Mouse (Mus musculus) lung, embryonic 15.5 days (tissue): ENCODE data around the gene Trappc6a. TPM values are rescaled to one million over a fixed set of nuclear protein-coding genes. Genes with fewer than 3 reads are reported as not detected.

Experiments
- ATAC-seq: fragments of 200-750 bp; cut with Nextera tagmentation; 2 replicates; pipeline ENCODE4 v1.8.0; 2017; ENCODE audit warnings: moderate number of reproducible peaks, borderline replicate concordance; ENCODE audit not compliant: low FRiP score, low TSS enrichment; ENCODE audit errors: extremely low read depth
- H3K27ac ChIP-seq: fragments of 300-500 bp; sonication (generic); 2 replicates; pipeline ENCODE4 v1.5.1; 2015; ENCODE audit warnings: moderate library complexity, mild to moderate bottlenecking, inconsistent platforms
- H3K27me3 ChIP-seq: fragments of 300-500 bp; sonication (generic); 2 replicates; pipeline ENCODE4 v1.6.1; 2015; ENCODE audit warnings: inconsistent platforms
- H3K36me3 ChIP-seq: fragments of 300-500 bp; sonication (generic); 2 replicates; pipeline ENCODE4 v1.6.1; 2015; ENCODE audit warnings: inconsistent platforms
- H3K4me1 ChIP-seq: fragments of 300-500 bp; sonication (generic); 2 replicates; pipeline ENCODE4 v1.6.1; 2015; ENCODE audit warnings: inconsistent platforms
- H3K4me2 ChIP-seq: fragments of 300-500 bp; sonication (generic); 2 replicates; pipeline ENCODE4 v1.6.1; 2015; ENCODE audit warnings: inconsistent platforms, mild to moderate bottlenecking, moderate library complexity
- H3K4me3 ChIP-seq: fragments of 300-500 bp; sonication (generic); 2 replicates; pipeline ENCODE4 v1.5.1; 2015; ENCODE audit warnings: mild to moderate bottlenecking, inconsistent platforms
- H3K9ac ChIP-seq: fragments of 300-500 bp; sonication (generic); 2 replicates; pipeline ENCODE4 v1.6.1; 2015; ENCODE audit warnings: inconsistent platforms
- H3K9me3 ChIP-seq: fragments of 300-500 bp; sonication (generic); 2 replicates; pipeline ENCODE4 v1.6.1; 2016; ENCODE audit warnings: inconsistent platforms
- WGBS: fragments of 180-500 bp; shearing (Covaris S2); methylation state at CpG from one replicate; pipeline ENCODE4 v1.1.7; 2015; 5-methylcytosine and 5-hydroxymethylcytosine counted together
- polyA plus RNA-seq: library from polyadenylated mRNA; unstranded; fragments of >200 nt; fragmentation: Nextera tagmentation; extraction: Ambion mirVana; gene quantifications from 2 replicates; pipeline ENCODE4 v1.2.1, GENCODE M21; 2015

The Trappc6a gene
- polyA plus RNA-seq, 1 experiment from 2014 or later, result 97.8 TPM

DNA sequence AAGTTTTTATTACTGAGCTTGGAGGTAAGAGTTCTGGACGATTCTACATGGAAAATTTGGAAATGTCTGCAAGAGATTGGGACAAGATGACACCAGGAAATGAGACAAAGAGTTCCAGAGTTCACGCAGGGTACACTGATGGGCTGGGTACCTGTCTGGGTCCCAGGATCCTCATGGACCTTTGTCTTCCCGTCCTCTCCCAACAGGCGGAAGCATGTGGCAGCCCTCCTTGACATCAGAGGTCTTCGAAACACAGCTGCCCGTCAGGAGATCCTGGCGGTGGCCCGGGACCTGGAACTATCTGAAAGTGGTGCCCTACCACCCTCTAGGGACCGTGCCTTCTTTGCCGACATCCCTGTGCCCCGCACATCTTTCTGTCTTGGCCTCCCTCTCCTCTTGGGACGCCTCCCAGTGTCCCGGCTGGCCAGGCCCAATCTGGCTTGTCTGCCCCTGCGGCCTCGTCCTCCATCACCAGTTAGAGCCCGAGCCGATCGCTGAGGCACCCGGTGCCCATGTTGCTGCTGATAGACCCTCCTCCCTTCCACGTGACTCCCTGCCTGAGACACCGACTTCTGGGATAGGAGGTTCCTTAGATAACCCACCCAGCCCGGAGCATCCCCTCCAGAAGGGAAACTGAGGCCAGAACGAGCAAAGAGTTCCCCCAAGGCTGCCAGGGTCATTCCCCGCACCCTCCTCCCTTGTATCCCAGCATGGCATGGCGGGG, 13.3 kb upstream of the Trappc6a start:
- H3K4me3 ChIP-seq, result no peak overlapping the region
- H3K36me3 ChIP-seq, result no peaks in the 10 kb centered on the region
- H3K9ac ChIP-seq, result no peak overlapping the region
- H3K9me3 ChIP-seq, result no peaks in the 10 kb centered on the region
- WGBS, result 72% methylated on average over 23 of the region's 25 CpGs
- peaks cover 22% of the 10 kb centered on the region for H3K4me1 ChIP-seq
- no peak overlapping the region for H3K27ac ChIP-seq
- H3K27me3 ChIP-seq, result peaks cover 32% of the 10 kb centered on the region
- ATAC-seq, result no peak
- H3K4me2 ChIP-seq, result no peak overlapping the region

DNA sequence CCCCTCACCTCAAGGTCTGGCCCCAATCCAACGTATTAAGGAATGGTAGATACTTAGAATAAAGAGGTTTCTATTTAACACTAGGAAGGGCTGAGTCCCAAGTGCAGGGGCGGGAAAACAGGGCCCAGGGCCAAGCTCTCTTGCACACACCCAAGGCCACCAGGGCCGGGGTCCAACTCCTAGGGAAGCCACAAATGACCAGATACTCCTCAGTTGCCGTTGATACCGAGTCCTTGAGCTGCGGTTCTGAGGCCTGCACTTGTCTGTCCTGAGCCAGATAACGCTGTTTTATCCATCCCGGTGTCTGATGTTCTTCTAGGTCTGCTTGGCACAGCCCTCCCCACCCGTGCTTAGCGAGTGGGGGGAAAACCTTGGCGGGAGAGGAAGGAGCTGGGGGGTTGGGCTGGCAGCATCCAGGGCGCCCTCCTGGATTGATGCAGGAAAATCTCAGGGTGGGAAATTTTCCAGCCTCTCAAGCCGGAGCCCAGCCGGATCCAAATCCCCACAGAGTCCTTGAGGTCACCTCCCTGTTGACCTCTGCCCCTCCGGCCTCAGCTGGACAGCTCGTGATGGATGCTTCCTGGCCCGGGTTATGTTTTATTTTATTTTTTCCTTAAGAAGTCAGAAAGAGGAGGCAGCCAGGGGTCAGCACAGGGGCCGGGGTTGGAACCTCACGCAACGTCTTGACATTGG, 12.5 kb upstream of the Trappc6a start:
- H3K9ac ChIP-seq, result no peak overlapping the region
- no peak overlapping the region for H3K4me2 ChIP-seq
- peak; percentile 54; the same call in 1 of the 2 replicates for ATAC-seq
- no peaks in the 10 kb centered on the region for H3K36me3 ChIP-seq
- peak overlapping the region; percentile 30; the same call in 1 of the 2 replicates for H3K27ac ChIP-seq
- H3K9me3 ChIP-seq, result no peaks in the 10 kb centered on the region
- peaks cover 22% of the 10 kb centered on the region for H3K4me1 ChIP-seq
- 30% methylated on average over 20 of the region's 20 CpGs for WGBS
- H3K4me3 ChIP-seq, result no peak overlapping the region
- H3K27me3 ChIP-seq, result peaks cover 24% of the 10 kb centered on the region

DNA sequence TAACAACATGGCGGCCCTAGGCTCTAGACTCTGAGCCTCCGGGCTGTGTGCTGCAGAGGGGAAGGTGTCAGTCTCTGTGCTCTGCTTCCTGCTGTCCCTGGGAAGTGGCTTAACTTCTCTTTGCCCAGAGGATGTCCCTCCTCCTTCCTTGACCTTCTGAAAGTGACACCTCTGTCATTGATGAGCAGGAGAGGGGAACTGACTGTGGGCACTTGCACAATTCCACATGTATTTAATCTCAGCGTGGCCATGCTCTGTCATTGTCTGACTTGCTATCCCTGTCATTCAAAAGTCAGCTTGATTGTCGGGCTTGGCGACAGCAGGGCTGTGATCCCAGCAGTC, 12.0 kb upstream of the Trappc6a start:
- Histone ChIP-seq H3K4me1 (peaks cover 22% of the 10 kb centered on the region), H3K36me3 (no peaks in the 10 kb centered on the region), H3K9ac (no peak overlapping the region), H3K9me3 (no peaks in the 10 kb centered on the region), H3K27ac (no peak overlapping the region), H3K4me3 (no peak overlapping the region), H3K4me2 (no peak overlapping the region), H3K27me3 (peaks cover 19% of the 10 kb centered on the region)
- 52% methylated on average over 5 of the region's 5 CpGs for WGBS
- ATAC-seq, result no peak

DNA sequence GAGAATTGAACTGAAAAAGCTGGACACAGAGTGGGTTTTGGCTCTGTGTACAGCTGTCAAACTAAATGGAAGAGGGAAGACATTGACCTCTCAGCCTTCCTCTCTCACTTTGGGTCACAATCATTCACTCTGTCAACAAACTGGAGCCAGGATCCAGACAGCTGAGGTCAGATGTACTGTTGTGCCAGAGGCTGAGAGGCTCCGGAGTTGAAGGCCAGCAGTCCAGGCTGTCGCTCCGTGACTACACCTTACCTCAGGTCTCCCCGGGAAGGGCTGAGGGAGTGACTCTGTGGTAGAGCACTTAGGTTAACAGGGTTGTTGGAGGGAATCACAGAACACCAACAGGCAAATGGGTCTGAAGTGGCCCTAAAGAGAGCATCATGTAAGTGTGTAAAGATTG, 9.9 kb upstream of the Trappc6a start:
- Histone ChIP-seq H3K27me3 (0 out of 2 replicates have a peak, but pooled peaks cover 4% of the 10 kb centered on the region), H3K9ac (no peak overlapping the region), H3K4me3 (no peak overlapping the region), H3K4me1 (peaks cover 14% of the 10 kb centered on the region), H3K9me3 (no peaks in the 10 kb centered on the region), H3K27ac (no peak overlapping the region), H3K4me2 (no peak overlapping the region), H3K36me3 (no peaks in the 10 kb centered on the region)
- ATAC-seq, result no peak
- WGBS, result 35% methylated on average over 4 of the region's 4 CpGs

DNA sequence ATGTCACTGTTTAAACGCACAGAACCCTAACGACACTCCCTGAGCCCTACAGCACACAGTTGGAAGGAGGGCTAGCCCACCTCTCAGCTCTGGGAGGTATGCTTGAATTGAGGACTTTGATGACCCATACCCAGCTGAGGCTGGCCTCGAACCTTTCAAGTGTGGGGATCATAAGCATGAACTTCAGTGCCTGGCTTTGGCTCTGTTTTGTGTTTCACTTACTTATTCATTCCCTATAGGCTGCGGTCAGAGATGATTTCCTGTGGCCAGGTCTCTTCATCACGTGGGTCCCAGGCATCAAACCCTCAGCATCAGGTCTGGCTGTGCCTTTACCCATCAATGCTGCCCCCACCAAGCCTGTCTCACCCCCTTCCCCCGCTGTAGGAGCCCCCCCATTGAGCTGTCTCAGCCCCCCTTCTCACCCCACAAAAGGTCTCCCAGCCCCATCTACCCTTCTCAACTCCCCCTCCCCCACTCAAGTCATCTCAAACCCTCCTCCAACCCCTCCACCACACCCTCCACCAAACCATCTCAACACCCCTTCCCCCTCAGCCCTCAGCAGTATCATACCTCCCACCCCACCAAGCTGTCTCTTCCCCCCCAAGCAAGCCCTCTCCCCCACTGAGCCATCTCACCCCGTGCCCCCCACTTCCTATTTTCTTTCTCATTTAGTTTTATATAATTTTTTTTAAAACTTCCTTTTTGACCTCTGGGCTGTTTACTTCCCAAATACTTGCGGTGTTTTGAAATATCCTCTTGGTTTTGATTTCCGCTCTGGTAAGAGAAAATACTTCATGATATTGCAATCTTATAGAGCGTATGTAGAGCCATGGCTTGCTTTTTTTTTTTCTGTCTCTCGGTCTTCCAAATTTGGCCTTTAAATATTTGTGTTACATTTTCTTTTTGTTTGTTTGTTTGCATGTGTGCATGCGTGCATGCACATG, 7.5 kb upstream of the Trappc6a start:
- Histone ChIP-seq H3K4me1 (peaks cover 4% of the 10 kb centered on the region), H3K9me3 (no peaks in the 10 kb centered on the region), H3K9ac (no peak overlapping the region), H3K4me2 (no peak overlapping the region), H3K36me3 (no peaks in the 10 kb centered on the region), H3K4me3 (no peak overlapping the region), H3K27ac (no peak overlapping the region), H3K27me3 (0 out of 2 replicates have a peak, but pooled peaks cover 4% of the 10 kb centered on the region)
- WGBS, result 63% methylated on average over 12 of the region's 12 CpGs
- ATAC-seq, result no peak

DNA sequence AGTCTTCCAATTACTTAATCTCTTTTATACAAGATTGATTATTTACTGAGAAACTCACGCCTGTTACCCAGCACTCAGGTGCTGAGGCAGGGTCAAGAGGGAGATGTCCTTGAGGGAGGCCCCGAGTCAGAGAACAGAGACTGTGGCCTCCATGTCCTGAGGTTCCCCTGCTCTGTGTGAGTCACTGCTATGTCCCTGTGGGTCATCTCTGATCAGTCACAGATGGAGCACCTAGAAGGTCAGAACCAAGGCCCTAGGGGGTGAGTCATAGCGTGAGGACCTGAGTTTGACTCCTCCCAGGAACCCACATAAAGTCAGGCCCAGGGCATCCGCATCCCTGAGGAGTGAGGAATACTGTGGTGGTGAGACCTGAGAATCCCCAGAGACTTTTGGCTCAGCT, 6.5 kb upstream of the Trappc6a start:
- WGBS, result 56% methylated on average over 4 of the region's 4 CpGs
- no peaks in the 10 kb centered on the region for H3K4me1 ChIP-seq
- no peaks in the 10 kb centered on the region for H3K36me3 ChIP-seq
- H3K4me3 ChIP-seq, result no peak overlapping the region
- no peaks in the 10 kb centered on the region for H3K9me3 ChIP-seq
- no peak overlapping the region for H3K9ac ChIP-seq
- ATAC-seq, result no peak
- 0 out of 2 replicates have a peak, but pooled peaks cover 4% of the 10 kb centered on the region for H3K27me3 ChIP-seq
- H3K27ac ChIP-seq, result no peak overlapping the region
- H3K4me2 ChIP-seq, result no peak overlapping the region

DNA sequence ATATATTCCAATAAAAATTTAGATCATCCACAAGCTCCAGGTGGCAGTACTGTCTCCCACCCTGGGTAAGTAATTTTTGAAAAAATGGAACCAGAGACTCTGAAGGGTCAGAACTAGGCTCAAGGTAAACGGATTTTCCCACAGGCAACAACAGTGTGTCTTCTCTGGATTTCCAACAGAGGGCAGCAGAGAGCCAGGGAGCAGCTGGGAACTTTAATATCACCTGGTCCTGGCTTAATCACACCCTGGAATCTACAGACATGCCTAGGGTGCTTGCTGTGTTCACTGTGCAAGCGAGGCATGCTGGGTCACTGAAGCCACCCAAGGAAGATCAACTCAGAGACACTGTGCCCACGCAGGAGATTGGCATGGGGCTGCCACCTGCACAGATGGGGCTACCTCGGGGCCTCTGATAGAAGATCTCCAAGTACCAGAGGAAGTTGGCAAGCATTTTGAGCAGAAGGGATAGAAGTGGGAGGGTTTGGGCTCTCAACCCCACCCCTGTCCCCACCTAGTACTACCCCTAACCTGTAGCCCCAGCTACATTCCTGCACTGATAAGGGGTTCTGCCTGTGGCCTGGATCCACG, 4.6 kb upstream of the Trappc6a start:
- no peak for ATAC-seq
- Histone ChIP-seq H3K27me3 (0 out of 2 replicates have a peak, but pooled peaks cover 3% of the 10 kb centered on the region), H3K36me3 (no peaks in the 10 kb centered on the region), H3K9ac (no peak overlapping the region), H3K4me1 (peaks cover 6% of the 10 kb centered on the region), H3K4me2 (no peak overlapping the region), H3K9me3 (no peaks in the 10 kb centered on the region), H3K27ac (no peak overlapping the region), H3K4me3 (no peak overlapping the region)
- WGBS, result 26% methylated on average over 5 of the region's 5 CpGs

DNA sequence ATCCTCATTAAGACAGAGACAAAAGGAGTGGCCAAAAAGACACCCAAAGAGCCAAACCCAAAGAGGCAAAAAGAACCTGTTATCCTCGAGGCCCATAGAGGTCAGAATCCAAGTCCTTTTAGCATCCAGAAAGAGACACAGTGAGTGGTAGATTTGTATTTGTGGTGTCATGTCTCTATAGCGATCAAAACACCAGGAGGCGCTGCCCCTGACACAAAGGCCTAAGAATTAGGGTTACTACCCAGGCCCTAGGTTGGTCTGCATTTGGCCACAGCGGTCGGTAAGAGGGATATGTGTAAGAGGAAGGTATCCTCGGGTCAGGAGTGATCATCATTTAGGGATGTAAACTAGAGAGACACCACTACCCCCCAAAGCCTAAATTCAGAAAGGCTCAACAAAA, 1.9 kb upstream of the Trappc6a start:
- ATAC-seq, result no peak
- Histone ChIP-seq H3K9me3 (no peaks in the 10 kb centered on the region), H3K4me2 (peak overlapping the region; percentile 89), H3K4me3 (peak overlapping the region; percentile 57; the same call in 1 of the 2 replicates), H3K27me3 (no peaks in the 10 kb centered on the region), H3K4me1 (peaks cover 13% of the 10 kb centered on the region), H3K36me3 (no peaks in the 10 kb centered on the region), H3K9ac (no peak overlapping the region), H3K27ac (no peak overlapping the region)
- WGBS, result 32% methylated on average over 6 of the region's 6 CpGs

DNA sequence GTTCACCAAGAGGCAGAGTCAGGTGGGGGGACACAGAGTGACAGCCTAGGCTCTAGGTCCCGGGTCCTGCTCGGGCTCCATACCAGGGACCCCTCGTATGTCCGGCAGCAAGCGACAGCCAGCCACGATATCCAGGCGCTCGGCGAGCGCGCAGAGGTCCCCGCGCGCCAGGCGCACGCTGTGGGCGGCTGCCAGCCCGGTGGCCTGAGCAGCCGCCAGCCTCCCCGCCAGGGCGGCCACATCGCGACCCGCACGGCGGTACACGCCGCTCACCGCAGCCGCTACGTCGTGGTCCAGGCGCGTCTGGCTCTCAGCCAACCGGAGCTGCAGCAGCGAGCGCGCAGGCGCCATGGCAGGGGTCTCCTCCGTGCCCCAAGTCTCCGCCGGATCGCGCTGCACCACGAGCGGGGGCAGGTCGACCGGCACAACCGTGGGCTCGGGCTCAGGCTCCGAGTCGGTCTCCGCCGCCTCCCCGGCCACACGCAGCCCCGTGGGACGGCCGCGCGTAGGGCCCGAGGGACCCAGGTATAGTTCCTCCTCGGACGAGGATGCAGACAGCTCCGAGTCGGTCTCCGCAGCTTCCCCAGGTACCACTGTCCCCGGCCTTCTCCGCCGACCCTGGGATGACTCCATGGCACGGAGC, 1.1 kb upstream of the Trappc6a start:
- H3K9me3 ChIP-seq, result no peaks in the 10 kb centered on the region
- H3K9ac ChIP-seq, result peak overlapping the region; percentile 45
- no peak overlapping the region for H3K27ac ChIP-seq
- ATAC-seq, result no peak
- no peaks in the 10 kb centered on the region for H3K36me3 ChIP-seq
- peaks cover 13% of the 10 kb centered on the region for H3K4me1 ChIP-seq
- peak overlapping the region; percentile 89 for H3K4me2 ChIP-seq
- WGBS, result 2% methylated on average over 67 of the region's 71 CpGs
- no peaks in the 10 kb centered on the region for H3K27me3 ChIP-seq
- H3K4me3 ChIP-seq, result peak overlapping the region; percentile 57

DNA sequence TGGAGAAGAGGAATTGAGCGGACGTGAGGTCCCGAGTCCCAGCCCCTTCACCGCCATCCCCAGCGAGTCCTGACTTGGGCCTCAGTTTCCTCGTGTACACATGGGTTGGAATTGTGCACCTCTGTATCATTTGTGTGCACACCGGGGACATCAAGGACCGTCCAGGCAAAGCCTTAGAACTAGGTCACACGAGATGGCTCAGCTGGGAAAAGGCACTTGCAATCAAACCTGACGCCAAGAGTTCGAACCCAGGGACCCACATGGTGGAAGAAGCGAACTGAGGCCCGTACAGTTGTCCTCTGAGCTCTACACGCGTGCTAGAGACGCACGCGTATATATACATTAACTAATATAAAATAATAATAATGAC, 598 bp upstream of the Trappc6a start:
- Histone ChIP-seq H3K9me3 (no peaks in the 10 kb centered on the region), H3K27me3 (no peaks in the 10 kb centered on the region), H3K4me2 (peak overlapping the region; percentile 89), H3K27ac (peak overlapping the region; percentile 70), H3K9ac (peak overlapping the region; percentile 71), H3K4me3 (peak overlapping the region; percentile 57), H3K4me1 (peaks cover 13% of the 10 kb centered on the region), H3K36me3 (no peaks in the 10 kb centered on the region)
- 3% methylated on average over 18 of the region's 18 CpGs for WGBS
- no peak for ATAC-seq

DNA sequence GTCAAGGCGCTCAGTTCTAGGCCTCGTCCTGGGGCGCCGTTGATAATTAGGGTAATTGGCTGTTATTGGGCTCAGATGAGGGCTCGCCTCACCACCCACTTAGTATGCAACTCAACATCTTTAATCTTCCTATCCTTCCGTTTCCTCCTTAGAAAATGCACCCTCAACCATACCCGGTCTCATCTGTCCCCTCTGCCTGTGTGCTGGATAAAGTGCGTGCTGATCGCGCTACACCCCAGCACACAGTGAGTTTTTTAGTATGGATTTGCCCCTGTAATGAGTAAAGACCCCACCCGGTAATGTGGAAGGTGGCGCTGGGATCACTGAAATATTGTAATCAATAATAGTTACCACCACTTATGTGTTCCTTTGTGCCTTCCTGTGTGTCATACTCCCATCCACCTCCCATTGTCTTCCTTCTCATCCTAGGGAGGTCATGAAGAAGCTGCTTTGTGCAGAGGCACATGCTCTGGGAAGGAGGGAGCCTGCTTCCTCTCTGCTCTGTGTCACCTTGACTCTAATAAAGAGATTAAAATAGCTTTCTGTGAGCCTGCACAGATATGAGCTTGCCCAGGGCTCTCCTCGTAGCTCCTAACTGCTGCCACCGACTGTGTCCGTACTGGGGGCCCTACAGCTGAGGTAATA, 851 bp downstream of the Trappc6a start:
- no peak for ATAC-seq
- WGBS, result 3% methylated on average over 15 of the region's 15 CpGs
- H3K27ac ChIP-seq, result peak overlapping the region; percentile 21; the same call in 1 of the 2 replicates
- peak overlapping the region; percentile 57 for H3K4me3 ChIP-seq
- H3K9ac ChIP-seq, result peak overlapping the region; percentile 71
- no peaks in the 10 kb centered on the region for H3K27me3 ChIP-seq
- H3K4me1 ChIP-seq, result peaks cover 13% of the 10 kb centered on the region
- H3K36me3 ChIP-seq, result no peaks in the 10 kb centered on the region
- H3K9me3 ChIP-seq, result no peaks in the 10 kb centered on the region
- peak overlapping the region; percentile 89 for H3K4me2 ChIP-seq
